Mouse (Mus musculus) adrenal gland, adult 2 months (tissue): ENCODE measurements at regions not wholly inside any gene's neighbourhood (a gene's known extent, or its start where the extent isn't known, plus 50 kb on each side); places are given as distances from the start of the nearest gene placed in this dataset.

ENCODE experiments used
- DNase-seq: peaks from one replicate; pipeline ENCODE4 v3.0.0; 2021

GRCm38 (mm10) chr15:36347333-36347845 is 660.2 kb downstream of the Zfp706 start:
- DNase-seq = no peak

GRCm38 (mm10) chr15:36346126-36346525 is 661.4 kb downstream of the Zfp706 start:
- DNase-seq = no peak

- no peak for DNase-seq
These were observed 662.2 kb downstream of the Zfp706 start for GRCm38 (mm10) chr15:36345413-36345812.

- no peak for DNase-seq
These were observed 667.5 kb downstream of the Zfp706 start for GRCm38 (mm10) chr15:36339971-36340550.

- no peak for DNase-seq
These were observed 668.8 kb downstream of the Zfp706 start for GRCm38 (mm10) chr15:36338766-36339165.

GRCm38 (mm10) chr15:36336857-36337256 is 670.7 kb downstream of the Zfp706 start:
- no peak for DNase-seq

- peak; percentile 29 for DNase-seq
These were observed 672.5 kb downstream of the Zfp706 start for GRCm38 (mm10) chr15:36335116-36335515.

- peak; percentile 85 for DNase-seq
These were observed 673.0 kb downstream of the Zfp706 start for GRCm38 (mm10) chr15:36334436-36335113.

GRCm38 (mm10) chr15:36333857-36334256 is 673.7 kb downstream of the Zfp706 start:
- DNase-seq = no peak

- DNase-seq = no peak
These were observed 674.3 kb downstream of the Zfp706 start for GRCm38 (mm10) chr15:36333265-36333664.
